Mouse (Mus musculus) C2C12 (cell line): ENCODE data around the gene Sncb. TPM values are rescaled to one million over a fixed set of nuclear protein-coding genes. Genes with fewer than 3 reads are reported as not detected.
A peak's percentile ranks its signal among the peaks of the same experiment; 100 is the strongest.

ENCODE experiments used
- H3K27me3 ChIP-seq: one replicate; pipeline ENCODE4 v1.6.1; 2011; ENCODE audit not compliant: control insufficient read depth, insufficient read depth, insufficient read length
- H3K36me3 ChIP-seq: one replicate; pipeline ENCODE4 v1.6.1; 2011; ENCODE audit not compliant: control insufficient read depth, insufficient read depth
- H3K4me3 ChIP-seq: one replicate; pipeline ENCODE4 v1.5.1; 2011; ENCODE audit warnings: mild to moderate bottlenecking, control low read depth; ENCODE audit not compliant: poor library complexity, insufficient read depth, severe bottlenecking
- H3K79me2 ChIP-seq: one replicate; pipeline ENCODE4 v1.6.1; 2011; ENCODE audit not compliant: control insufficient read depth, insufficient read depth
- H3K79me3 ChIP-seq: one replicate; pipeline ENCODE4 v1.6.1; 2011; ENCODE audit warnings: low read depth, control low read depth
- H3ac ChIP-seq: one replicate; pipeline ENCODE3; 2011; ENCODE audit warnings: low read depth; ENCODE audit not compliant: control insufficient read depth, insufficient read length
- CEBPB ChIP-seq: IDR thresholded peaks from one replicate; pipeline ENCODE4 v1.6.1; 2011; ENCODE audit warnings: low read depth, mild to moderate bottlenecking, control low read depth, moderate library complexity
- CTCF ChIP-seq: IDR thresholded peaks from one replicate; pipeline ENCODE4 v1.5.1; 2011; ENCODE audit not compliant: control insufficient read depth, insufficient read depth, insufficient read length
- FOSL1 ChIP-seq: IDR thresholded peaks from one replicate; pipeline ENCODE4 v1.8.0; 2011; ENCODE audit warnings: mild to moderate bottlenecking, low read length; ENCODE audit not compliant: poor library complexity, insufficient read depth, severe bottlenecking
- MAX ChIP-seq: IDR thresholded peaks from one replicate; pipeline ENCODE4 v1.6.1; 2011; ENCODE audit warnings: mild to moderate bottlenecking, control low read depth
- MYOD1 ChIP-seq: IDR thresholded peaks from one replicate; pipeline ENCODE4 v1.6.1; 2011; ENCODE audit warnings: low read depth; ENCODE audit not compliant: control insufficient read depth, insufficient read length
- MYOG ChIP-seq: IDR thresholded peaks from one replicate; pipeline ENCODE4 v1.6.1; 2011; ENCODE audit not compliant: control insufficient read depth, insufficient read length; ENCODE audit errors: extremely low read depth
- USF1 ChIP-seq: IDR thresholded peaks from one replicate; pipeline ENCODE4 v1.6.1; 2011; ENCODE audit warnings: low read depth, mild to moderate bottlenecking, control low read depth, moderate library complexity
- polyA plus RNA-seq: library from polyadenylated mRNA; unstranded; fragments of >200 nt; fragmentation: generic; extraction: Trizol; gene quantifications from one replicate; pipeline ENCODE4 v1.2.1, GENCODE M21; 2012; ENCODE audit warnings: missing spikeins

Gene Sncb
- polyA plus RNA-seq, 1 experiment, result not detected

DNA sequence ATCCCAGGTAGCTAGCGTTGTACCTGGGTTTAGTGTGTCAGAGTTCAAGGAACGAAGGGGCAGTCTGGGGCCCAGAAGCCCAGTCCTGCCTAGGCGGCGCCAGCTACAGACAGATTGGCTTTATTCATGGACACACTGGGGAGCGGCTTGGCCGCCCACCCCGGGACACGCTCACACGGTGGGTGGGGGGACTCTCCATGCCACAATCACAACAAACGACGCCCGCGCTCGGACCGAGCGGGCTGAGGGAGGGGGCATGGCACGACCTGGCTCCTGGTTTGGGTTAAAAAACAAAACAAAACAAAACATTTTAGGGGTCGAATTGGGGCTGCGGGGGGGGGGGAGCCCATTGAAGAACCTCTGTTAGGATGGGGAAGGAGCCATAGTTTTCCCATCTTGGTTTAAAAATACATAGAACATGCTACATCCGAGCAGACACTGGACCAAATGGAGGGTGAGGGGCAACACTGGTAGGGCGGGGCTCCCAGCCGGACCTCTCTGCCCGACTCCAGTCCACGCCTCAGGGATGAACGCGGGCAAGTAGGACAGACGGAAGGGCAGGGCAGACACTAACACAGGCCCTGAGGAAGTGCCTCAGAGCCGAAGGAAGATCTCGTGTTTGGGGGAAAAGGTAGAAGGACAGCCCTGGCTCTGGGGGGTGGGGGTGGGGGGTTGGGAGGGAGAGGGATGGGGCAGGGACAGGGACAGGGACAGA, 7.5 kb downstream of the Sncb start:
- TF ChIP-seq MAX, result no peak
- no peak for TF ChIP-seq FOSL1
- no peak for TF ChIP-seq CTCF
- no peak for TF ChIP-seq MYOD1
- Histone ChIP-seq H3K27me3 (peaks cover 48% of the 10 kb centered on the region), H3K36me3 (no peaks in the 10 kb centered on the region), H3K79me2 (no peaks in the 10 kb centered on the region), H3ac (no peak overlapping the region), H3K4me3 (no peak overlapping the region), H3K79me3 (no peaks in the 10 kb centered on the region)

DNA sequence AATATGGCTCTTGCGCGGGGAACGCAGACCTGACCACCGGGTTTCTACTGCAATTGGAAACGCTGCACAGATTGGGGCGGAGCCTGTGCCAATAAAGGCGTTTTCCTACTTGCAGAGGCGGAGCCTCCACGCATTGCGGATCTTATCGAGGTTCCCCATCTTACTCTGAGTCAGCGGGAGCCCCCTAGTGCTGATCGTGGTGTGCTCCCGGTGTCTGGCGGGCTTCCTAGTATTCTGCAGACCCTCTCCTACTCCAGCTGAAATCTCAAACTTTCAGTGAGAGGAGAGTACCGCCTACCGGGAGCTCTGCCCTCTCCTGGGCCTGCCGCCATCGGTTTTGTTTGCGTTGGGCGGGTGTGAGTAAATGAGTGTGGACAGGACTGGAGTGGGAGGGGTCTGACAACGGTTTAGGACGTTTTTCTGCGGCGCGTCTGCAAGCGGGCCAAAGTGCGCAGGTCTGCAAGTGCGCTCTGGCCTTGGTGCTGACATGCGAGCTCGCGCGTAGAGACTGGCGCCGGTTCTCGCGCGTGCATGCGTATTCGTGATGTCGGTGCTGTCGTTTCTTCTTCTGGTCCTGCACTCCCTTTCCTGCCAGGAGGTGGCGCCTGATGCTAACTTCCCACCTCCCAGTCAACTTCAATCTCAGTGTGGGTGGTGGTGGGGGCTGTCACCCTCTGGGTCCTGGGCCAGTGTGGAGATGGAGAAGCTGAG, 8.2 kb downstream of the Sncb start:
- TF ChIP-seq MYOD1 (no peak), CTCF (peak; percentile 71), MYOG (no peak), CEBPB (no peak), MAX (peak; percentile 33), FOSL1 (no peak), USF1 (no peak)
- H3K4me3 ChIP-seq, result no peak overlapping the region
- no peak overlapping the region for H3ac ChIP-seq
- no peaks in the 10 kb centered on the region for H3K79me3 ChIP-seq
- H3K36me3 ChIP-seq, result no peaks in the 10 kb centered on the region
- H3K27me3 ChIP-seq, result peaks cover 40% of the 10 kb centered on the region
- H3K79me2 ChIP-seq, result no peaks in the 10 kb centered on the region

DNA sequence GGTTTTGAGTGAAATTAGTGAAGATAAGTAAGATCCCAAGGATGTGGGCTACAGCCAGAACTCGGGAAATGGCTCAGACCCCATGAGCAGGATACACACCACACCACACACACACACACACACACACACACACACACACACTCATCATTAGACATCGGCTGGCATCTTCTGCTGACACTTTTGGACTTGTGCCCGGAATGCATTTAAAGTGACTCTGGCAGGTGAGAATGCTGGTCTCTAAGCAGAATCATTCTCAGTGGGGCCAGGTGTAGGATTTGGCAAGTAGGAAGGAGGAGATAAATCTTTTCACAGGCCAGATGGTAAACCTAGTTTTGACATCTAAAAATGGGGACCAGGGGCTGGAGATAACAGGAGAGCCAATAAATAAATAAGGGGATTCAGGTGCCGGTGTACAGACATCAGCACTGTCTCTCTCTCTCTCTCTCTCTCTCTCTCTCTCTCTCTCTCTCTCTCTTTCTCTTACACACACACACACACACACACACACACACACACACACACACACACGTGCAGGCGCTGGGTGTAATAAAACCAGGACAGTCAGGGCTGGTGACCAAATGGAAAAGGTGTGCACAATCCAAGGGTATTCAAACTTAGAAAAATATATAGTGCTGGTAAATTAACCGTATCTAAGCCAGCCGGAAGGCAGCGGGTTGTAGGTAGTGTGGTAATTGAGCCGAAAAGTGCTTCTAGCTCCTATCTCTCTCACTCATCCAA, 9.1 kb downstream of the Sncb start:
- H3K36me3 ChIP-seq, result no peaks in the 10 kb centered on the region
- no peak for TF ChIP-seq MAX
- peak; percentile 39 for TF ChIP-seq MYOD1
- H3K27me3 ChIP-seq, result peaks cover 31% of the 10 kb centered on the region

DNA sequence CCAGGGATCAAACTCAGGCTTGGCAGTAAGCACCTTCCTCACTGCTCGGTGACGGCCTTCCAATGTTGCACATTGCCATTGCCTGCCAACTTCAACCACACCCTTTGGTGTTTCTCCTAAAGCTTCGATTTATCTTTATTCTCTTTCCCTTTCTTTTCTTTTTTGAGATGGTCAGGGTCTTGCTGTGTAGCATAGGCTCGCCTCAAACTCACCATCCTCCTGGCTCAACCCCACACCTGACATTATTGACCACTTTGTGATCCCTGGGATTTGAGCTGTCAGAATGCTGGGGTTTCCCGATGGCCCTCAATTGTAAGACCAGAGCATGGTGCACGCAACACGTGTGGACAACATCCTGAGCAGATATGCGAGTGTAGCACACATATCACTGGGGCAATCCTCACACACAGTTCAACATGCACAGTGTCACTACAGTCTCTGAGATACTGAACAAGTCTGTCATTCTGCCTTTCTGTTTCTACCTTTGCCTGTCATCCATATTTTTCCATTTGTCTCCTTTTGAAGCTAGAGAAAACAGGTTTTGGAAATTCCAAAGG, 10.2 kb downstream of the Sncb start:
- no peak overlapping the region for H3K4me3 ChIP-seq
- TF ChIP-seq MAX (no peak), MYOG (no peak), FOSL1 (no peak), CTCF (no peak), MYOD1 (no peak), USF1 (no peak), CEBPB (no peak)
- no peaks in the 10 kb centered on the region for H3K79me2 ChIP-seq
- no peaks in the 10 kb centered on the region for H3K36me3 ChIP-seq
- H3K27me3 ChIP-seq, result peaks cover 21% of the 10 kb centered on the region
- no peak overlapping the region for H3ac ChIP-seq
- H3K79me3 ChIP-seq, result no peaks in the 10 kb centered on the region

More for the DNA sequence above, 9.1 kb downstream of the Sncb start:
- H3K79me3 ChIP-seq, result no peaks in the 10 kb centered on the region
- H3K4me3 ChIP-seq, result no peak overlapping the region
- H3K79me2 ChIP-seq, result no peaks in the 10 kb centered on the region
- H3ac ChIP-seq, result no peak overlapping the region

DNA sequence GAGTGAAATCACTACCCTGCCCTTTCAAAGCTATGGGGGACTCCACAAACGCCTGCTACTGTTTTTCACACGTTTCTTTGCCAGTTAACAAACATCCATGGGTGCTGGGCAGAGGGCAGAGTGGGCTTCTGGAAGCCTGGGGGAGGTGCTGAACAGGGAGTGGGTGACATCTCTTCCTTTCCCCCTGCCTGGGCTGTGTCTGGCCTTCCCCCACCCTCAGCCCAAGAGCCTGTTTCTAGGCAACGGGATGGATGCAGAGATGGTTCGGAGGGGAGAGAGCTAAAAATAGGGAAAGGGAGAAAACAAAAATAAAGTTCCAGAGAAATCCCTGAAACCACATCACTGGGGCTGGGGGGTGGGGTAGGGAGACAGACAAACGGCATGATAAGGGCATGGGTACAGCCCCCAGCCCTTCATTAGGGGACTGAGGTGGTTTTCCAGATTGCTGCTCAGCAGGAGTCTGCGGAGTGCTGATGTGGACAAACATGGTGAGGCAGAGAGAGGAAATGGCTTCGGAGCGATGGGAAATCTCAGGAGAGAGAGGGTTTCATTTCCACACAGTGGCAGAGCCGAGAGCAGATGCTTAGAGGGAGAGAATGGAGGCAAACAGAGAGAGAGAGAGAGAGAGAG, 11.1 kb downstream of the Sncb start:
- Histone ChIP-seq H3K4me3 (no peak overlapping the region), H3K27me3 (peaks cover 12% of the 10 kb centered on the region), H3K79me3 (no peaks in the 10 kb centered on the region), H3K79me2 (no peaks in the 10 kb centered on the region), H3K36me3 (no peaks in the 10 kb centered on the region), H3ac (no peak overlapping the region)
- no peak for TF ChIP-seq MAX
- no peak for TF ChIP-seq USF1
- no peak for TF ChIP-seq MYOD1
- TF ChIP-seq FOSL1, result no peak
- TF ChIP-seq MYOG, result no peak
- no peak for TF ChIP-seq CTCF
- TF ChIP-seq CEBPB, result no peak
